Mouse (Mus musculus) kidney, adult 2 months (tissue): ENCODE measurements at regions not wholly inside any gene's neighbourhood (a gene's known extent, or its start where the extent isn't known, plus 50 kb on each side); places are given as distances from the start of the nearest gene placed in this dataset.

Experiments
- CTCF ChIP-seq: fragments of 200-500 bp; conservative IDR thresholded peaks from 2 replicates; pipeline ENCODE4 v1.5.1; 2011; ENCODE audit warnings: low read depth, mild to moderate bottlenecking, control low read depth, low read length, moderate library complexity, mixed read lengths; ENCODE audit not compliant: insufficient read depth, insufficient read length
- POLR2A ChIP-seq: fragments of 200-500 bp; IDR thresholded peaks from one replicate; pipeline ENCODE4 v1.6.1; 2011; ENCODE audit warnings: low read depth, low read length, control low read depth

DNA sequence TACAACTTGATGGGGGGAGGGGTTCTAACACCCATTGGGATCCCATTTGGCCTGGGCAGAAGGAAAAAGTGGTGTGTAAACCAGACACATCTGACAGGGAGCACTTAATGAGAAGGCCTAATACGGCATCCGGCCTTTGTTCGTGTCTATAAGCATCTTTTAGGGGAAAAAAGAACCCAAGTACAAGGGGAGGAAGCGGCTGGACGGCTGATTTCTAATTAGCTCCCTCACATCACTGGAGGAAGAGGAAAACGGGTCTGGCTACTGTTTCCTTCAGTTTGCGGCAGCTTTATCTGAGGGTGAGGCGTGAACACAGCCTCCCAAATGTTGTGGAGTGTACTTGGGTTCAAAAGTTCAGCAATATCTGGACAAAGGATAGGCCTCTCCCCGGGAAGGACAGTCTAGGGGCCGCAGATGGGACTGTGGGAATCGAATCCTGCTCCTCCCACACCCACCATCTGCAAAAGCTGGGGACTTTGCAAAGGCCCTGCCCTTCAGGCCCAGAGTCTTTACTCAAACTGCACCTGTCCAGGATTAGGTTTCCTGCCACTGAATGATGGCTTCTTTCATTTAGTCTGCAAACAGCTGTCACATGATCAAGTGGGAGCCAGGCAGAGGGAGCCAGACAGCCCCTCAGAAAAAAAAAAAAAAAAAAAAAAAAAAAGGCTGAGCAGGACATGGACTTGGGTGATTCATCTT is 235.2 kb downstream of the Sox4 start:
- TF ChIP-seq POLR2A = no peak
- TF ChIP-seq CTCF = no peak
